Comparison of ENCODE assay signal across 9 mouse cellular contexts in the genomic region with DNA sequence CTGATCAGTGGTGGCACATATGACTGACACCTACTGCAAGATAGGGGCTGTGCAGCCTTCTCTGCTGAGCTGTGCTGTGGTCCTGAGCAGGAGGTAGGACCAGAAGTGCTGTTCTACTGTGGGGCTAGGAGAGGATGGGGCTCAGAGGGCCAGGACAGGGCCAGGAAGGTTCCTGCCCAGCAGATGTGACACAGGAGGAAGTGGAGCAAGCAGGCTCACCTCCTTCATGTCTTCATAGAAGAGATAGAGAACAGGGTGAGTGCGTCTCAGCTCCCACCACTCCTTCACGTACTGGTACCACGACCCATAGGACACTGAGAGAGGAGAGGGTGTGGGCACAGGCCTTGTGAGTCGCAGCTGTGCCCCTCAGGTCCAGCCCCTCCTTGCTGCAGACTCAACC. TPM values are rescaled to one million over a fixed set of nuclear protein-coding genes. Genes with fewer than 3 reads are reported as not detected.
DNase-seq lines count a peak whose midpoint lies in the region; ATAC-seq and TF ChIP-seq lines count a peak whose summit lies in the region.
"Not testable (repeated sequence)": the region's sequence is repeated elsewhere in the genome, so short reads cannot be mapped to it uniquely, and the experiment has no call there.
"Had no signal": no experiment of that assay in that cellular context is flagged by ENCODE, and none has a peak within 500 bp of the region (broad histone marks: within the 10 kb centered on the region; RNA-seq: fewer than 3 reads in every experiment).

No protein-coding gene starts in this region.

- H3K4me3 ChIP-seq in liver, adult 2 months (ENCODE audit: insufficient read depth, low read depth, low read length); midbrain, embryonic 15.5 days; myocyte: not testable (repeated sequence)

- H3K4me1 ChIP-seq in liver, adult 2 months (ENCODE audit: control insufficient read depth, insufficient read depth, low read length) = peaks cover 25% of the 10 kb centered on the region
- H3K4me1 ChIP-seq in midbrain, embryonic 15.5 days = not testable (repeated sequence)

- H3K4me2 ChIP-seq in midbrain, embryonic 15.5 days; myocyte (ENCODE audit: low read depth): not testable (repeated sequence)

- 0 out of 2 replicates have a peak, but pooled peaks have one; percentile 19 for ATAC-seq in erythroblast, adult 5-6 weeks (replicated peaks; ENCODE audit: low FRiP score, poor library complexity, severe bottlenecking)
- peak; percentile 13; the same call in 1 of the 2 replicates for ATAC-seq in granulocyte monocyte progenitor cell, adult 5-6 weeks (replicated peaks; ENCODE audit: poor library complexity, severe bottlenecking)
- ATAC-seq in megakaryocyte, adult 5-6 weeks (ENCODE audit: poor library complexity, severe bottlenecking) = peak; percentile 68
- ATAC-seq in megakaryocyte-erythroid progenitor cell, adult 5-6 weeks (replicated peaks; ENCODE audit: low FRiP score, low TSS enrichment, poor library complexity, severe bottlenecking) = peak; percentile 25; the same call in 1 of the 2 replicates
- ATAC-seq in midbrain, embryonic 15.5 days (replicated peaks) = 0 out of 2 replicates have a peak, but pooled peaks have one; percentile 37

- H3K79me2 ChIP-seq in liver, adult 2 months (ENCODE audit: control insufficient read depth, insufficient read depth, low read length); myocyte (ENCODE audit: control insufficient read depth, insufficient read depth): not testable (repeated sequence)

- H3ac ChIP-seq in myocyte (ENCODE audit: control insufficient read depth, insufficient read length) = not testable (repeated sequence)

- H3K36me3 ChIP-seq in liver, adult 2 months (ENCODE audit: control insufficient read depth, insufficient read depth, low read length); midbrain, embryonic 15.5 days (replicated peaks); myocyte (ENCODE audit: control insufficient read depth, insufficient read depth): not testable (repeated sequence)

- H3K27ac ChIP-seq in liver, adult 2 months (replicated peaks; ENCODE audit: insufficient read depth, low read depth, low read length) = peak overlapping the region; percentile 36
- H3K27ac ChIP-seq in midbrain, embryonic 15.5 days = not testable (repeated sequence)

- not testable (repeated sequence) for DNase-seq in liver, adult 2 months (ENCODE audit: extremely low read depth, low read depth, low spot score)

- not testable (repeated sequence) for H3K27me3 ChIP-seq in liver, adult 2 months (ENCODE audit: control insufficient read depth, insufficient read depth, low read length); midbrain, embryonic 15.5 days (replicated peaks); myocyte (ENCODE audit: control insufficient read depth, insufficient read depth, insufficient read length)

- not testable (repeated sequence) for TF ChIP-seq POLR2A in liver, adult 2 months (IDR thresholded peaks at IDR 0.05; ENCODE audit: extremely low read depth, insufficient read depth, low read length); myocyte (IDR thresholded peaks at IDR 0.05; ENCODE audit: insufficient read length, low read depth)

- not testable (repeated sequence) for H3K9ac ChIP-seq in liver, adult 2 months (ENCODE audit: low read depth, low read length); midbrain, embryonic 15.5 days

- H3K9me3 ChIP-seq in midbrain, embryonic 15.5 days = not testable (repeated sequence)

- not testable (repeated sequence) for TF ChIP-seq CTCF in liver, adult 2 months (IDR thresholded peaks at IDR 0.05; ENCODE audit: low read depth, low read length)

- WGBS in liver, adult 2 months = 80% methylated on average over 4 of the region's 4 CpGs
- 79% methylated on average over 4 of the region's 4 CpGs for WGBS in midbrain, embryonic 15.5 days

TF ChIP-seq in myocyte, 11 proteins besides CTCF, POLR2A, EP300 and RAD21:
- TF ChIP-seq POLR2AphosphoS2 (IDR thresholded peaks at IDR 0.05; ENCODE audit: insufficient read length, low read depth) = peak; percentile 12

RNA-seq across cellular contexts. Expression of a gene that starts 7.0 kb away (rescaled TPM):
- total RNA-seq in erythroblast, adult 5-6 weeks (2015; ENCODE audit: low replicate concordance) = 4.8 and 13.4 TPM in 2 replicates
- 11.6 and 27.2 TPM in 2 replicates for total RNA-seq in erythroblast, adult 5-6 weeks (2017; ENCODE audit: low replicate concordance)
- total RNA-seq in granulocyte monocyte progenitor cell, adult 5-6 weeks (2014; fragmentation: Nextera tagmentation) = 151 and 195 TPM in 2 replicates
- 135 and 158 TPM in 2 replicates for total RNA-seq in granulocyte monocyte progenitor cell, adult 5-6 weeks (2017)
- total RNA-seq in liver, adult 2 months (2014; rRNA removed) = 15.6 and 20.5 TPM in 2 replicates
- polyA plus RNA-seq in liver, adult 2 months (2012; rRNA removed) = 35.6 and 37.7 TPM in 2 replicates
- 49.8 and 60.5 TPM in 2 replicates for total RNA-seq in megakaryocyte, adult 5-6 weeks (2015)
- total RNA-seq in megakaryocyte, adult 5-6 weeks (2017) = 106 and 161 TPM in 2 replicates
- 212 and 218 TPM in 2 replicates for total RNA-seq in megakaryocyte-erythroid progenitor cell, adult 5-6 weeks (2014; fragmentation: Nextera tagmentation)
- total RNA-seq in megakaryocyte-erythroid progenitor cell, adult 5-6 weeks (2017) = 107 and 179 TPM in 2 replicates
- 116 and 126 TPM in 2 replicates for polyA plus RNA-seq in midbrain, embryonic 15.5 days (2015; fragmentation: Nextera tagmentation; extraction: Ambion mirVana)
- polyA plus RNA-seq in myocyte (2012; fragmentation: generic; extraction: Trizol) = 79.7 TPM

RNA-seq across cellular contexts. Expression of a gene that starts 7.4 kb away (rescaled TPM):
- 0.19 and 1.9 TPM in 2 replicates for total RNA-seq in erythroblast, adult 5-6 weeks (2015; ENCODE audit: low replicate concordance)
- 0.42 and 1.4 TPM in 2 replicates for total RNA-seq in erythroblast, adult 5-6 weeks (2017; ENCODE audit: low replicate concordance)
- total RNA-seq in granulocyte monocyte progenitor cell, adult 5-6 weeks (2014; fragmentation: Nextera tagmentation) = 9.3 and 13.3 TPM in 2 replicates
- 5.4 and 6.3 TPM in 2 replicates for total RNA-seq in granulocyte monocyte progenitor cell, adult 5-6 weeks (2017)
- 4.1 and 4.6 TPM in 2 replicates for total RNA-seq in liver, adult 2 months (2014; rRNA removed)
- 11.3 and 15.4 TPM in 2 replicates for polyA plus RNA-seq in liver, adult 2 months (2012; rRNA removed)
- 4.1 and 6.0 TPM in 2 replicates for total RNA-seq in megakaryocyte, adult 5-6 weeks (2015)
- 4.7 and 5.9 TPM in 2 replicates for total RNA-seq in megakaryocyte, adult 5-6 weeks (2017)
- total RNA-seq in megakaryocyte-erythroid progenitor cell, adult 5-6 weeks (2014; fragmentation: Nextera tagmentation) = 3.7 and 9.3 TPM in 2 replicates
- 2.9 and 3.0 TPM in 2 replicates for total RNA-seq in megakaryocyte-erythroid progenitor cell, adult 5-6 weeks (2017)
- polyA plus RNA-seq in midbrain, embryonic 15.5 days (2015; fragmentation: Nextera tagmentation; extraction: Ambion mirVana) = 18.3 and 20.9 TPM in 2 replicates
- 5.8 TPM for polyA plus RNA-seq in myocyte (2012; fragmentation: generic; extraction: Trizol)

RNA-seq across cellular contexts. Expression of a gene that starts 11.9 kb away (rescaled TPM):
- not detected in 2 replicates for total RNA-seq in erythroblast, adult 5-6 weeks (2015; ENCODE audit: low replicate concordance)
- total RNA-seq in erythroblast, adult 5-6 weeks (2017; ENCODE audit: low replicate concordance) = 3.6 and 6.0 TPM in 2 replicates
- total RNA-seq in granulocyte monocyte progenitor cell, adult 5-6 weeks (2014; fragmentation: Nextera tagmentation) = 0.85 TPM in 1 of 2 replicates, not detected in the other
- 0.56 and 1.6 TPM in 2 replicates for total RNA-seq in granulocyte monocyte progenitor cell, adult 5-6 weeks (2017)
- 661 and 727 TPM in 2 replicates for total RNA-seq in liver, adult 2 months (2014; rRNA removed)
- polyA plus RNA-seq in liver, adult 2 months (2012; rRNA removed) = 566 and 586 TPM in 2 replicates
- 4.8 and 6.6 TPM in 2 replicates for total RNA-seq in megakaryocyte, adult 5-6 weeks (2015)
- total RNA-seq in megakaryocyte, adult 5-6 weeks (2017) = 6.6 and 6.9 TPM in 2 replicates
- total RNA-seq in megakaryocyte-erythroid progenitor cell, adult 5-6 weeks (2014; fragmentation: Nextera tagmentation) = not detected in 2 replicates
- not detected in 2 replicates for total RNA-seq in megakaryocyte-erythroid progenitor cell, adult 5-6 weeks (2017)
- polyA plus RNA-seq in midbrain, embryonic 15.5 days (2015; fragmentation: Nextera tagmentation; extraction: Ambion mirVana) = 8.3 and 8.9 TPM in 2 replicates
- not detected for polyA plus RNA-seq in myocyte (2012; fragmentation: generic; extraction: Trizol)
- polyA plus RNA-seq: erythroblast, embryonic 14.5 days; G1E had no signal

RNA-seq across cellular contexts. Expression of a gene that starts 19.4 kb away (rescaled TPM):
- total RNA-seq in erythroblast, adult 5-6 weeks (2015; ENCODE audit: low replicate concordance) = 127 and 157 TPM in 2 replicates
- 132 and 182 TPM in 2 replicates for total RNA-seq in erythroblast, adult 5-6 weeks (2017; ENCODE audit: low replicate concordance)
- 497 and 510 TPM in 2 replicates for total RNA-seq in granulocyte monocyte progenitor cell, adult 5-6 weeks (2014; fragmentation: Nextera tagmentation)
- total RNA-seq in granulocyte monocyte progenitor cell, adult 5-6 weeks (2017) = 409 and 441 TPM in 2 replicates
- total RNA-seq in liver, adult 2 months (2014; rRNA removed) = 7.7 and 9.0 TPM in 2 replicates
- polyA plus RNA-seq in liver, adult 2 months (2012; rRNA removed) = 10.6 and 22.7 TPM in 2 replicates
- 1,020 and 1,059 TPM in 2 replicates for total RNA-seq in megakaryocyte, adult 5-6 weeks (2015)
- total RNA-seq in megakaryocyte, adult 5-6 weeks (2017) = 1,317 and 1,554 TPM in 2 replicates
- 31.8 and 35.5 TPM in 2 replicates for total RNA-seq in megakaryocyte-erythroid progenitor cell, adult 5-6 weeks (2014; fragmentation: Nextera tagmentation)
- 40.7 and 41.2 TPM in 2 replicates for total RNA-seq in megakaryocyte-erythroid progenitor cell, adult 5-6 weeks (2017)
- 119 and 127 TPM in 2 replicates for polyA plus RNA-seq in midbrain, embryonic 15.5 days (2015; fragmentation: Nextera tagmentation; extraction: Ambion mirVana)
- 0.14 TPM for polyA plus RNA-seq in myocyte (2012; fragmentation: generic; extraction: Trizol)

RNA-seq across cellular contexts. Expression of a gene that starts 39.0 kb away (rescaled TPM):
- 33.6 and 37.9 TPM in 2 replicates for total RNA-seq in erythroblast, adult 5-6 weeks (2015; ENCODE audit: low replicate concordance)
- total RNA-seq in erythroblast, adult 5-6 weeks (2017; ENCODE audit: low replicate concordance) = 6.8 and 17.6 TPM in 2 replicates
- total RNA-seq in granulocyte monocyte progenitor cell, adult 5-6 weeks (2014; fragmentation: Nextera tagmentation) = 129 and 133 TPM in 2 replicates
- 53.3 and 79.1 TPM in 2 replicates for total RNA-seq in granulocyte monocyte progenitor cell, adult 5-6 weeks (2017)
- 7.7 and 10.7 TPM in 2 replicates for total RNA-seq in liver, adult 2 months (2014; rRNA removed)
- 34.7 and 54.2 TPM in 2 replicates for polyA plus RNA-seq in liver, adult 2 months (2012; rRNA removed)
- 42.1 and 55.6 TPM in 2 replicates for total RNA-seq in megakaryocyte, adult 5-6 weeks (2015)
- 27.3 and 35.5 TPM in 2 replicates for total RNA-seq in megakaryocyte, adult 5-6 weeks (2017)
- 100 and 125 TPM in 2 replicates for total RNA-seq in megakaryocyte-erythroid progenitor cell, adult 5-6 weeks (2014; fragmentation: Nextera tagmentation)
- 37.4 and 51.0 TPM in 2 replicates for total RNA-seq in megakaryocyte-erythroid progenitor cell, adult 5-6 weeks (2017)
- 62.3 and 72.4 TPM in 2 replicates for polyA plus RNA-seq in midbrain, embryonic 15.5 days (2015; fragmentation: Nextera tagmentation; extraction: Ambion mirVana)
- polyA plus RNA-seq in myocyte (2012; fragmentation: generic; extraction: Trizol) = 35.3 TPM

Comparison
In these comparisons a context has a peak if more than half of its experiments do, and no peak if none do; other contexts are left out.
1. ATAC-seq: peak in every context shown above with its lines; median percentile 68 in megakaryocyte, adult 5-6 weeks; 37 in midbrain, embryonic 15.5 days; 25 in megakaryocyte-erythroid progenitor cell, adult 5-6 weeks; 19 in erythroblast, adult 5-6 weeks; 13 in granulocyte monocyte progenitor cell, adult 5-6 weeks.
2. RNA of a gene that starts 11.9 kb away (total RNA-seq): 661 to 727 TPM in liver, adult 2 months; 4.8 to 6.9 TPM in megakaryocyte, adult 5-6 weeks, 3.6 to 6.0 TPM in erythroblast, adult 5-6 weeks, 0.56 to 1.6 TPM in granulocyte monocyte progenitor cell, adult 5-6 weeks and not detected in megakaryocyte-erythroid progenitor cell, adult 5-6 weeks; every median in the first group is over 10 times any median in the second.